Mouse (Mus musculus): ENCODE results near the gene 2700097O09Rik. TPM values are rescaled to one million over a fixed set of nuclear protein-coding genes. Genes with fewer than 3 reads are reported as not detected.

The 2700097O09Rik gene
- total RNA-seq, 2 experiments from 2014 or later = 10.2 to 12.5 TPM

- Histone ChIP-seq H3K4me3 (no peak overlapping the region), H3K27ac (no peak overlapping the region)
- TF ChIP-seq CTCF (IDR thresholded peaks at IDR 0.05) = no peak
- intact Hi-C loops (cut with DNase I) = no loop called here
- DNase-seq (ENCODE audit: extremely low spot score in 1 of 2, low spot score in 2 of 2) = no peak
Measured at GRCm38 (mm10) chr12:54999016-54999690, 80.8 kb downstream of the 2700097O09Rik start.

DNA sequence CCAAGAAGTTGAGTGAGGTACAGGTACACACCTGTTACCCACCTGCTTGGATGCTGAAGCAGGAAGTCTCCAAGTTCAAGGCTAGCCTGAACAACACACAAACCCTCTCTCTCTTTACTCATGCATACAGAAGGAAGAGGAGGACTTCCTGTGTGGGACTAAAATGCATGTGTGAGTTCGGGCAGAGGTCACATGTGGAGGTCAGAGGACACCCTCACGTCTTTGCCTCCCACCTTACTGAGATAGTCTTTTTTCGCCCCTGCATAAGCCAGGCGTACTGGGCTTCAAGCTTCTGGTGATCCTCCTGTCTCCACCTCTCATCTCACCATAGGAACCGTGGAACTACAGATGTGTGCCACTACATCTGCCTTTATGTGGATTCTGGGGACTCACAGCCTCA lies 81.5 kb downstream of the 2700097O09Rik start:
- no peak for TF ChIP-seq CTCF (IDR thresholded peaks at IDR 0.05)
- no peak for DNase-seq (ENCODE audit: extremely low spot score in 1 of 2, low spot score in 2 of 2)
- Histone ChIP-seq H3K4me3 (no peak overlapping the region), H3K27ac (no peak overlapping the region)
- intact Hi-C loops (cut with DNase I) = no loop called here

- H3K4me3 ChIP-seq = no peak overlapping the region
- no peak for TF ChIP-seq CTCF (IDR thresholded peaks at IDR 0.05)
- intact Hi-C loops (cut with DNase I) = no loop called here
- H3K27ac ChIP-seq = no peak overlapping the region
- no peak for DNase-seq (ENCODE audit: extremely low spot score in 1 of 2, low spot score in 2 of 2)
Measured at GRCm38 (mm10) chr12:54996979-54997474, 82.9 kb downstream of the 2700097O09Rik start.

DNA sequence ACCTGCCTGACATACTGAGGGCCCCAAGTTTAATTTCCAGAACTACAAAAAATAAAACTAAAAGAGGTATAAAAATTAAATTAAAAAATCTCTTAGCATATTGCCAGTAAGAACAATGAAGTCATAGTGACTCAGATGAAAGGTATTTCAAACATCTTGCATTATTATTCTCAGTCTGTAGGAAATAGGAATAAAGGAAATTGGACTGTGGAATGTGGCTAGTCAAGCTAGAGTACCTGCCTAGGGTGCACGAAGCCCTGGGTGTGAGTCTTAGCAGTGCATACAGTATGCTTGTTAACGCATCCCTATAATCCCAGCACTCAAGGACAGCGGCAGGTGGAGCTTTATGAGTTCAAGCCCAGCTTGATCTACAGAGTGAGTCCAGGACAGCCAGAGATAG lies 83.9 kb downstream of the 2700097O09Rik start:
- Histone ChIP-seq H3K27ac (no peak overlapping the region), H3K4me3 (no peak overlapping the region)
- DNase-seq (ENCODE audit: extremely low spot score in 1 of 2, low spot score in 2 of 2) = no peak
- no peak for TF ChIP-seq CTCF (IDR thresholded peaks at IDR 0.05)
- intact Hi-C loops (cut with DNase I) = no loop called here

Other genes with a start within 250 kb of the 2700097O09Rik start
- gene Cfl2, start 217.2 kb downstream of the 2700097O09Rik start, total RNA-seq (2021) = 100 to 1,000 TPM; 102 to 115 TPM
- gene Gm20403, start 93.6 kb downstream of the 2700097O09Rik start, total RNA-seq (2021) = not detected
- gene Baz1a, start 65.8 kb downstream of the 2700097O09Rik start, total RNA-seq (2021) = 1 to 10 TPM; 5.1 to 7.0 TPM
- 10 to 100 TPM; 78.8 to 99.0 TPM for gene Srp54a, start 152 bp upstream of the 2700097O09Rik start, total RNA-seq (2021)
- gene Fam177a, start 44.4 kb upstream of the 2700097O09Rik start, total RNA-seq (2021) = 10 to 100 TPM; 15.8 to 18.9 TPM
- gene Srp54b, start 75.0 kb upstream of the 2700097O09Rik start, total RNA-seq (2021) = 10 to 100 TPM; 49.4 to 60.9 TPM
- gene 1700047I17Rik2, start 119.5 kb upstream of the 2700097O09Rik start, total RNA-seq (2021) = not detected
- 10 to 100 TPM; 31.4 to 36.8 TPM for gene Srp54c, start 150.1 kb upstream of the 2700097O09Rik start, total RNA-seq (2021)
- 10 to 100 TPM in 1 of 2 experiments, 1 to 10 TPM in 1; 8.4 to 10.3 TPM for gene 1110008L16Rik, start 219.5 kb upstream of the 2700097O09Rik start, total RNA-seq (2021)
- gene Ppp2r3c, start 222.9 kb upstream of the 2700097O09Rik start, total RNA-seq (2021) = 10 to 100 TPM; 12.9 to 13.0 TPM